Mouse (Mus musculus) kidney, postnatal 14 days (tissue): Measurements from ENCODE around the gene Ctc1.
A peak's percentile ranks its signal among the peaks of the same experiment; 100 is the strongest.
"Not testable (repeated sequence)": the region's sequence is repeated elsewhere in the genome, so short reads cannot be mapped to it uniquely, and the experiment has no call there.

Experiments used
- DNase-seq: peaks from one replicate; pipeline ENCODE4 v3.0.0; 2022; ENCODE audit warnings: mixed read lengths

Ctc1 gene

DNA sequence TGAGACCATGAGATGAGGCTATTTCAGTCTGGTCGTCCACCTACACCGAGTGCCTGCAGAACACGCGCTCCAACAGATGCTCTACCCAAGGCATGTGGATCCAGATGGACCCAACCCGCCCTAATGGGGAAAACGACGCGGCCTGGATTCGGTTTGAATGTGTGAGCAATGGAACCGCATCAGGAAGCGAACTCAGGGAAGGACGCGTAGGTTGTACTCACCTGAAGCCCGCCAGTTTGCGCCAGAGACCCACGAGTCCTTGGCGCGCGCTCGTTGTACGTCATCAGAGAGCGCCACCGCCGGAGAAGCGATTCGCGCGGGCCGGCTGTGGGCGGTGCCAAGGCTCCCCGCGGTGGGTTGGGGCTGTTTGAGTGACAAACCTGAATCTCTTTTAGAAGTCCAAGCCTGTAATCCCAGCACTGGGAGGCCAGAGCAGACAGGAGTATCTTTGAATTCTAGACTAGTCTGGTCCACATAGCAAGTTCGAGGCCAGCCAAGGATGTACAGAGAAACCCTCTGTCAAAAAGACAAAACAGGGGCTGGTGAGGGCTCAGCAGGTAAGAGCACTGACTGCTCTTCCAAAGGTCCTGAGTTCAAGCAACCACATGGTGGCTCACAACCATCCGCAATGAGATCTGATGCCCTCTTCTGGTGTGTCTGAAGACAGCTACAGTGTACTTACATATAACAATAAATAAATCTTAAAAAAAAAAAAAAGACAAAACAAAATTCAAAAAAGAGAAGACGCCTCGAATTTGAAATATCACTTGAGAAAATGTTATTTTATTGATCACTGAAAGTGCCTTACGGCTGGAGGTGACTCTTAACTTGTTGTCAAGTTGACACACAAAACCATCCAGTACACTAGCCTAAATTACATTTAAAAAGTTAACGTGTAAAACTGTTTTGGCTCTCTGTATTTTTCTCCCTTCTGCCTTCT, 7.3 kb upstream of the Ctc1 start, which contains the start of gene Pfas:
Gene Pfas, minus strand, starts transcription at position 279 of the 940 bp plus-strand sequence.
- peak; percentile 93 for DNase-seq

- DNase-seq = no peak
Observed at GRCm38 (mm10) chr11:69009508-69009907, 6.2 kb upstream of the Ctc1 start.

GRCm38 (mm10) chr11:69010400-69011323, 5.0 kb upstream of the Ctc1 start:
- DNase-seq = no peak

- DNase-seq = not testable (repeated sequence)
Observed at GRCm38 (mm10) chr11:69011445-69011844, 4.3 kb upstream of the Ctc1 start.

DNA sequence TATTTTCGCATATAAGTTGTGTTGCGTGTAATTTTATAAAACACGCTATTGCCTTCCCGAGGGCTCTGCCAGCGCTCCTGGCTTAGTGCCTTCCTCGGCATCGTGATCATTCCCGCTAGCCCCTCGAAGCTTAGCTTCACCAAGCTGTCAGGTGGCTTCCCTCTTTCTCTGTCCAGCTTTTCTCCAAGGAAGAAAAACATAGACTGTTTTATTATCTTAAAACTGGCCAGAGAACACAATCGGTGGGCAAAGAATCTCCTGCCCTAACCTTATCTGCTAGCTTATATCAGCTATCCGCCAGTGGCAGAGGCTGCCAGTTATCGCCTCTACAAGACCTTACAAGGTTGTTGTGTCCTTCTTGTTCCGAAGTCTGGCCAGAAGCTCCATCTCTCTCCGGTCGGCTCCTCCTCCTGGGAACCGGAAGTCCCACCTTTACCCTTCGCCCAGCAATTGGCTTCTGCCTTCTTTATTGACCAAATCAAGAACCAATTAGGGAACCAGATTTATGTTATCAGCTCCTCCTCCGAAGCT, 3.6 kb upstream of the Ctc1 start:
- peak; percentile 93 for DNase-seq

DNA sequence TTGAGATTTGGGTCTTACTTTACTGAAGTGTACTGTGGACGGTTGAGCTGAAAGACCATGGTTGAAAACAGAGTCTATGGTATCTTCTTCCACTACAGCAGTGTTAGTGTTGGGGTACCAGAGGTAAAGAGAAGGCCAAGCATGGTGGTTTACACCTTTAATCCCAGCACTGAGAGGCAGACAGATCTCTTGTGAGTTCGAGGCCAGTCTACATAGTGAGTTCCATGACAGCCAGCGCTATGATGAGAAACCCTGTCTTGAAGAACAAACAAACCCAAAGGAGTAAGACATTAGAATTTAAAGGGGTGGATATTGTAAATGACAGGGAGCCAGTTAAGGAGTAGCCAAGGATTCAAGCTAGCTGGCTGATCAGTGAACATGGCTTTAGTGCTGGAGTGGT, 1.0 kb downstream of the Ctc1 start:
- DNase-seq = no peak

- no peak for DNase-seq
Observed at GRCm38 (mm10) chr11:69020691-69021090, 5.0 kb downstream of the Ctc1 start.

GRCm38 (mm10) chr11:69026562-69026961, 10.9 kb downstream of the Ctc1 start:
- no peak for DNase-seq

DNA sequence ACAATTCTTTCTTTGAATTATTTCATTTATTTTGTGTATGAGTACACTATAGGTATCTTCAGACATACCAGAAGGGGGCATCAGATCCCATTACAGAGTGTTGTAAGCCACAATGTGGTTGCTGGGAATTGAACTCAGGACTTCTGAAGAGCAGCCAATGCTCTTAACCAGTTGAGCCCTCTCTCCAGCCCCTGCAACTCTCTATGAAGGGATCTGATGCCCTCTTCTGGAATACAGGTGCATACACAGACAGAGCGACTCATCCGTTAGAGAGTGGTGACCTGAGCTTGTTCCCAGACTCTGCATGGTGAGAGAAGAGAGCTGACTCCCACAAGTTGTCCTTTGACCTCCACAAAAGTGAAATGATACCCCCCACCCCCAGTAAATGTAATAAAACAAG, 13.1 kb downstream of the Ctc1 start:
- DNase-seq = no peak

DNA sequence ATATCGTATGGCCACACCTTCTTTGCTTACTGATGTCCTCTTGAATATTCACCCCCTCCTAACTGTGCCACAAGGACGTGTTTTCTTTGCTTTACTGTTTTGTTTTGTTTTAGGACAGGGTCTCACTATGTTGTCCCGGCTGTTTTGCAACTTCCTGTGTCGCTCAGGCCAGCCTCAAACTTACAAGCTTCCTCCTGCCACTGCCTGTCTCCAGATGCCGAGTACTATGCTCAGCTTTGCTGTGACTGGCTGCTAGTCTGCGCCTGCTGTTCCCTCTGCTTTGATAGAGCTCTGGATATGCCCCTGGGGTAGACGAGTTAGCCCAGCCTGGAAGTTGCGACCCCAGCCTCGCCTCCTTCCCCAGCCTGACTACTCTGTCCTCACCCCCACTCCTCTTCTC, 17.8 kb downstream of the Ctc1 start:
- no peak for DNase-seq

GRCm38 (mm10) chr11:69034585-69034984, 18.9 kb downstream of the Ctc1 start:
- DNase-seq = no peak

- no peak for DNase-seq
Observed at GRCm38 (mm10) chr11:69035411-69035810, 19.7 kb downstream of the Ctc1 start.

DNA sequence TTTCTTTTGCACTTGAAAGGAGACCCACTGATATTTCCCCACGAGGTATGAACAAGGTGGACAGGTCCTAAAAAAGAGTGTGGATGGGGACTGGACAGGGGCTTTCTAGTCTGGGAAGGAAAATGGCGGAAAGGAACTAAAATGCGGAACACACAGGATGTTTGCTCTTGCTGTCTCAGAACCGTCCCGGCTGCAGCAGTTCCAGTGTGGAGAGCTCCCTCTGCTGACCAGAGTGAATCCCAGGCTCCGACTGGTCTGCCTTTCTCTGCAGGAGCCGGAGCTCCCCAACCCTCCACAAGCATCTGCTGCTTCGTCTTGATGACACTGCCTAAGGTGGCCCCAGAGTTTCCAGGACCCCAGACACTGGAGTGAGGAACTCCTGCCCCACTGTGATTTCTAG, 20.1 kb downstream of the Ctc1 start:
- peak; percentile 93 for DNase-seq

DNA sequence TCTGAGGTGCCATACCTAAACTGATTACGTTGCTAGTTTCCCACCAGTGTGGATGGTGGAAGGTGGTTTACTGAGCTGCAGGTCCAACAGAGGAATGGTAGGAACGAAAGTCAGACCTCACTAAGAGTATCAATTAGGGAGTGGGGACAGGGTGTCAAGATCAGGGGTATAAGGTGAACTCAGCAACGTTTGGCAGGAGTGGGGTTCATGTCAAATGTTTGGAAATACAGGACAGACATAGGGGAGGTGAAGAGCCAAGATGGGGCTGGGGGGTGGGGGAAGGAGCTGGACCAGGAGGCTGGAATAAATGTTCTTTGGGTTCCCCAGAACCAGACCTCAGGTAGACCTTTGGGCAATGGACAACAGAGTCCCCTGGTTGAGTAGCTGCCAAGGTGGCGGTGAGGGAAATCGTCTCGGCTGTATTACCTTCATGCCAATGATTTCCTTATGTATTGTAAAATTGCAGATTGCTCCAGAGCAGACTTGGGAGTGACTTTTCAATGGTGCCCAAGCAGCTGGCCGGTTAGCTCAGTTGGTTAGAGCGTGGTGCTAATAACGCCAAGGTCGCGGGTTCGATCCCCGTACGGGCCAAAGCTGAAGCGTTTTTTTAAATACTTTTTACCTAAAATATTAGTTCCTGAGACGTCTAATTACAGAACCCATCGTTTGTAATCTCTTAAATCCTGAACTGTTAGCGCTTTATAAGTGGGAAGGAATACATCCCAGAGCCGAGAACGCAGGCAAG, 20.9 kb downstream of the Ctc1 start:
- DNase-seq = peak; percentile 90

DNA sequence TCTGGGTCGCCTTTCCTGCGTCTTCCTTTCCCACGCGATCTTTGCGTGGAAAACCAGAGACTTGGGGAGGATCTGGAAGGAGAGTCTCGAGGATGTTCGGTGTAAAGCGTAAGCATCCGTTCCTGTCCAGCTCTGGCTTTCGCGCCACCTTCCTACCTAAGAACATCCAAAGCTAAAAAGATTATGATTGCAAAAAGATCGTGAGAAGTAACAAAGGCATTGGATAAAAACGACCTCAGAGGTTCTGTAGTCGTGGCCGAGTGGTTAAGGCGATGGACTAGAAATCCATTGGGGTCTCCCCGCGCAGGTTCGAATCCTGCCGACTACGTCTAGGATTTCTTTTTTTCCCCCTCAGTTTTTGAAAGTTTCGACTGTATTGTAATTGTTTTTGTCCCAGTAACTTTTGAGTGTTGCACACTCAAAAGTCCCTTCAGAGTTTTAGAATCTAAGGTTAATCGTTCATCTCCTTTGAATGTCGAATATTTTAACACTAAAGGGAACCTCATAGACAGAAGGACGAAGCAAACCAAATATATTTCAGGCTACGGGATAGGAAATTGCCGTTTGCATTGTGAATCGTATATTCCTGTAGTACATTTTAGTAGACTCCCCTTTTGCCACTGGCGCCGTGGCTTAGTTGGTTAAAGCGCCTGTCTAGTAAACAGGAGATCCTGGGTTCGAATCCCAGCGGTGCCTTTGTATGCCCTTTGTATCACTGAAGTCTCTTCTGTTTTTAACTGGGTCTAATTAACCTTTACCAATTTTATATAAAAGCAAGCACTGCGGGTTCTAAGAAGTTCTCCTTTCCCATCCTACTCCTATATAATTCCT, 21.7 kb downstream of the Ctc1 start:
- peak; percentile 86 for DNase-seq

- DNase-seq = no peak
Observed at GRCm38 (mm10) chr11:69038173-69038572, 22.5 kb downstream of the Ctc1 start.

DNA sequence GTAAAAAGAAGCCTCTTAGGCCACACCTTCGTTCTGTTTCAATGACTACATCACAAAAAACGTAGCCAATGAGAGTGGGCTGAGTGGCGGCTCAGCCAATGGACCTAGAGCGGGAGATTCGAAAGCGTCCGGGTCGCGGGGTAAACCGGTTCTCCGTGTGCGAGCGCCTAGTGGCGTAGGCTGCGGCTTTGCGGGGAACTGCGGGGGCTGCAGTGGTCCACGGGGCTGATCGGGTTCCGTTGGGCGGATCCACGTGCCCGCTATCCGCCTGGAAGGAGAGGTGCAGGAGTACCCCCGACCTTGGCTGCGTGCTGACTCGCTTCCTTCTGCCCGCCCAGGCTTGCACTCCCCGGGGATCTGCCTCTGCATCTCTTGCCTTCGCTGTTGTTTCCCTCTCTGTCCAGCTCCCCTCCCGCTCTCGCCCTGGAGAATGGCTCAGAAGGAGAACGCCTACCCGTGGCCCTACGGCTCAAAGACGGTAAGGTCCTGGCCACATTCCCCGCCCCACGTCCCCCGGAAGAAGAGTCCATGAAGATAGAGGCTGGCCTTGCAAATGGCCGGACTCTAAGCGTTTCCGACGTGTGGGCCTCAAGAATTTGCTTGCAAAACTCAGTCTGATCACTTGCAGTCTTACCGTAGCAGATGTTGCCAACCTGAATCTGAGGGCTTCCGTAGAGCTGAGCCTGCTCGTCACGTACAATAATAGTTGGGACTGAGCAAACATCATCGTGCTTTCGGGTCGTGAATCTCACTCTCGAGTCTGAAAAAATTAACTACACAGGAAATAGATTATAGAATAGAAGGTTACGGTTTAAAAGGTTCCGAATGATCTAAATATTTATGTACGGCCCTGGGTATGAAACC, 30.1 kb downstream of the Ctc1 start, which contains the start of gene Aurkb:
Gene Aurkb, plus strand, starts transcription at position 117 of the 864 bp plus-strand sequence.
- peak; percentile 90 for DNase-seq

GRCm38 (mm10) chr11:69046395-69046774, 30.7 kb downstream of the Ctc1 start:
- no peak for DNase-seq

DNA sequence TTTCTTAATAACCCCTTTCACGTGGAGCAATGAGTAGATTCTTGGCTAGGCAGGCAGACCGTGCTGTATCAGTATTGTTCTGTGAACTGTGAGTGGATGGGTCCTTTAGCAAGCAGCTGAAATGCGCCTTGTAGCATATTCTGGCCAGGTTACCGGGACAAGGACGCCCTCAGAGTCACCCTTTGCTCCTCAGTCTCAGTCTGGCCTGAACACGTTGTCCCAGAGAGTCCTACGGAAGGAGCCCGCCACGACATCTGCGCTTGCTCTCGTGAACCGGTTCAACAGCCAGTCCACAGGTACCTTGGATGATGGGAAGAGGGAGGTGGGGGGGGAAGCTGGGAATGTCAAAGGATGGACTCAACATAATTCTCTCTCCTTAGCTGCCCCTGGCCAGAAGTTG, 31.9 kb downstream of the Ctc1 start:
- DNase-seq = no peak

DNA sequence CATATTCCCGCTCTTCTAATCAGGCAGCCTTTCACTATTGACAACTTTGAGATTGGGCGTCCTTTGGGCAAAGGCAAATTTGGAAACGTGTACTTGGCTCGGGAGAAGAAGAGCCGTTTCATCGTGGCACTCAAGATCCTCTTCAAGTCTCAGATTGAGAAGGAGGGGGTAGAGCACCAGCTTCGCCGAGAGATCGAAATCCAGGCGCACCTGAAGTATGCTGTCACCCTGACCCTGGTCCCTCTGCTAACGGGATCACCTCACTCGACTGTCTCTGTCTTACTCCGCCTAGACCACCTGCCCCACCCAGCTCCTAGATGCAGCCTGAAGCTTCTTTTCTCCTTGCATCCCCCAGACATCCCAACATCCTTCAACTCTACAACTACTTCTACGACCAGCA, 32.4 kb downstream of the Ctc1 start:
- DNase-seq = no peak
